Mouse (Mus musculus): ENCODE data around the gene Nfib. TPM values are rescaled to one million over a fixed set of nuclear protein-coding genes. Genes with fewer than 3 reads are reported as not detected.

Nfib gene
- total RNA-seq, 2 experiments from 2014 or later: 216 to 233 TPM

DNA sequence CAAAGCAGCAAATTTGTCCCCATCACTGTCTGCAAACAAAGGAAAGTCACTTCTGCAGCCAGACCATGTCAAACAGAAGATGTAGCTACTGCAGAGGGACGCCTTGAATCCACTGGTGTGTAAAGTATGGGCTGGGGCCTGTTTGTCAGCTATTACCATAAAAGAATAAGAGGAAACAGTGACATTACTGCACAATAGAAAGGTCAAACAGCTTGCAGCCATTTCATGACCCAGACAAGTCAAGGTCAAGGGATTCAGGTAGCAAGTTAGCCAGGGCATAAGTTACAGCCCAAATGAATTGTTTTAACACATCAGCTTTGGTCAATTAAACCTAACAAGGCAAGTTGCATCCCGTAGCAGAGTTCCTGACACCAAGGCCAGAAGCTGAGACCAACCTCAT, 215.6 kb downstream of the Nfib start:
- intact Hi-C loops (cut with DNase I): no loop called here
- DNase-seq: no peak

DNA sequence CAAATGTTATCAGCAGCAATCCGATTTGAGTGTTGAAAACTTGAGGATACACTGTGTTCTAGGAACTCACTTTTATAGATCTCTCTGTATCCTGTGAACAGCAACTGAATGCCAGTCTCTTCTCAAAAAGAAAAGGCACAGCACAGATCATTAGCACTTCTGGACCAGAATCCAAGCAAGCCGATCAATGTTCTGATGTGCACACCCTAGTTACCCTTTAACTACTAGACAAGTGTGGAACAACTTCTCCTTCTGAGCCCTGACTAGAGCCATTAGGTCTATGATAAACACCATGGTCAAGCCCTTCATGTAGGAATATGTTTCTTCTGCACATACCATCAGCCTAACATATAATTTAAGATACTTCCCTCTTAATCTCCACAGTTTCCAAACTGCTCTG, 219.6 kb downstream of the Nfib start:
- intact Hi-C loops (cut with DNase I): no loop called here
- no peak for DNase-seq

GRCm38 (mm10) chr4:82483871-82484270, 221.7 kb downstream of the Nfib start:
- intact Hi-C loops (cut with DNase I): no loop called here
- no peak for DNase-seq

- intact Hi-C loops (cut with DNase I): no loop called here
- no peak for DNase-seq
Measured at GRCm38 (mm10) chr4:82483298-82483697, 222.3 kb downstream of the Nfib start.

- DNase-seq: no peak
- intact Hi-C loops (cut with DNase I): no loop called here
Measured at GRCm38 (mm10) chr4:82480635-82481034, 224.9 kb downstream of the Nfib start.

- DNase-seq: no peak
- intact Hi-C loops (cut with DNase I): no loop called here
Measured at GRCm38 (mm10) chr4:82479394-82479793, 226.2 kb downstream of the Nfib start.

- intact Hi-C loops (cut with DNase I): no loop called here
- DNase-seq: no peak
Measured at GRCm38 (mm10) chr4:82477742-82478141, 227.8 kb downstream of the Nfib start.

DNA sequence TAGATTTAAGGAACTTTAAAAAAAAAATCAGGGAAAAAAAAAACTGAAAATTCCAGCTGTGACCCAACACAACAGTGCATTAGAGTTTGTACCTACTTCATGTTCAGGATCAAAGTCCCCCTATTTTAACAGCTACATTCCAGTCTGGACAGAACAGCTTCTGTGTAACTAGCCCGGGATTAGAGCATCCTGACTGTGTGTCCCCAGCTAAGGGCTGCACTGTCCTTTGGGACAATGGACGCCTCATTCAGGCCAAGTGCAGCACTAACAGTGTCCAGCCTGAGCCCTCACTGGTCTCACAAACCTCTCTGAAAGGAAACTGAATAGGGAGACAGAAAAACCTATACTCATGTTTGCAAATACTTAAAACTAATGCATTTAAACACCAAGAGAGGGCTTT, 229.1 kb downstream of the Nfib start:
- no peak for DNase-seq
- intact Hi-C loops (cut with DNase I): no loop called here

- intact Hi-C loops (cut with DNase I): no loop called here
- no peak for DNase-seq
Measured at GRCm38 (mm10) chr4:82474334-82474733, 231.2 kb downstream of the Nfib start.

DNA sequence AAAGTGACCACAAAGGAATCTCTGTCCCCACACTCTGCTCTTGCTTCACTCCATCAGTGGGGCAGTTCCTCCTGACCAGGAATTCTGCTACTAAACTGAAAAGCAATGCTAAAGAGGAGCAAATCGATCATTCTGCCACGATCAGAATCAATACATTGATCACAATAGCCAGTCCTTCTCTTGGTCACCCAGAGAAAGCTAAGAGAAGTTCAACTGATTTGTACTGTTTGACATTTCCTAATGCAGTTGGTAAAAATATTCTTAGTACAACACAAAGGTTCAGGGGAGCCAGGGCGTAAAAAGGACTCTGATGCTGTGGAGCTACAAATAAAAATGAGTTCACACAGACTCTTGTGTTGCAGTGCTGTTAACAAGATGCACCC, 234.6 kb downstream of the Nfib start:
- no peak for DNase-seq
- intact Hi-C loops (cut with DNase I): no loop called here

DNA sequence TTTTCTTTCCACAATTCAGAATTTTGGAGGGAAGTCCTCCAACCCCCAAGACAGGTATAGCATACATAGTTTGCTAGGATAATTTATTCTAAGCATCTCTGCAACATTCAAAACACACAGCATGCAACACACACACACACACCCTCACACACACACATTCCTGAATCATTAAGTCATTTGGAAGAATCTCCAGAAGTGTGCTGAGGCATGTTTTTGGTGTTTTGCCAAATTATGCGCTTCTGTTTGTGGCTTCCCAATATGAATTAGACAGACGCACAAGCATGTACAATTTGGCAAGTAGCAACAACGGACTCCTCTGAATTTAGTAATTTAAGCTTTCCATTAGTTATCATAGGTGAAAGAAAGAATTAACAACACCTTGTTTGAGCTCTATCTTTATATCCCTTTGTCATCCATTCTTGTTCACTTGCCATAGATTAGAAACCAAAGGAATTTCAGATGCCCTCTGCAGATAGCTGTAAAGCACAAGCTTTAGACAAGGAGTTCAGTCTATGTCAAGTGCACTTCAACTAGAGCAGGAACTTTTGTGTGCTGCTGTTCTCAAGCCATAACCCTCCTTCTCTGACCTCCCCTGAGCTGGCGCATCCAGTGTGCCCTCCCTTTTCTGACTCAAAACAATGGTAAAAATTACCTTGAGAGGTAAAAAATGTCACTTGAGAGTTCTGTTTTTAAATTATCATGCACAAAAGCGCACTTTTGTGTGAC, 235.2 kb downstream of the Nfib start:
- DNase-seq: no peak

DNA sequence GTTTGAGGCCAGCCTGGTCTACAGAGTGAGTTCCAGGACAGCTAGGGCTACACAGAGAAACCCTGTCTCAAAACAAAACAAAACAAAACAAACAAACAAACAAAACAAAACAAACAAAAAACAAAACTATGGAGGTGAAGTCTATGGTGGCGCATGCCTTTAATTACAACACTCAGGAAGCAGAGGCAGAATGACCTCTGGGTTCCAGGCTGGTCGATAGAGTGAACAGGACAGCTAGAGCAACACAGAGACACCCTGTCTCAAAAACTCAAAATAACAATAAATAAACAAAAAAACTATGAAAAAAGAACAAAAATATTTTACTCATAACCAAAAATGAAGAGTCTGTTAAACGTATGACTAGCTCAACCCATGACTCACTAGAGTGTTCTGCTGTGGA, 236.6 kb downstream of the Nfib start:
- DNase-seq: no peak
- intact Hi-C loops (cut with DNase I): no loop called here

More for the DNA sequence above, 235.2 kb downstream of the Nfib start:
- intact Hi-C loops (cut with DNase I): no loop called here

DNA sequence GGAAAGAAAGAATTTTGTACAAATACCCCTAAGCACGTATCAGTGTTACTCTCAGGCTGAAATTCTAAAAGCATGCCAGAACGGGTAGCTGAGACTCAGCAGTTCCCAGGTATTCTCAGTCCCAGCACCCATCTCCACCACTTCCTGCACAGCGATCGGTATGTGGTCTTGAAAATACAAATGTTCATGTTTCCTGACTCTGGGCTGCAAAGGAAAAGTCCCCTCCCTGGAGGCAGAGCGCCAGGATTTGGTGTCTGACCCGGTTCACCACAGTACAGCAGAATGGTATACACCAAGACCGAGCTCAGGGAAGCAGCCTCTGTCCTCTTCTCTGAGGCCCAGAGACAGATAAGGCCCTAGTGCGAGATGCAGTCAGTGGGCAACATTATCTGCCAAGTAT, 238.8 kb downstream of the Nfib start:
- no peak for DNase-seq
- intact Hi-C loops (cut with DNase I): no loop called here

DNA sequence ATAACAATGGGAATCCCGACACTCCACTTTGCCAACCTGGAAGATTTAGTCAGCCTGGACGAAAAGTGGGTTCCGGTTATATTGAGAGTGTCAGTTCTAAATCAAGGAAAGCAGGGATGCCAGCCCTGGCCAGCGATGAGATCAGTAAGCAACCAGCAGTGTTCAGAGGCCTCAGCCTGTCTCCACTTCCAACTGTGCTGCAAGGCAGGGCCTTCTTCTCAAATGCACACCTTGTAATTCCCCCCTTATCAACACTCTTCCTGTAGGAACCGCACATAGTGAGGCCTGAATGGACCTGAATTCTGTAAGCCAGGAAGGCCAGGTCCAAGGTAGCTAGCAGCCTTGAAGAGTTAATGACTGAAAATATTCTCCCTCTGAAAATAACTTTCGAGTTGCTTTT, 239.4 kb downstream of the Nfib start:
- intact Hi-C loops (cut with DNase I): no loop called here
- no peak for DNase-seq

- intact Hi-C loops (cut with DNase I): no loop called here
- DNase-seq: peak; percentile 42
Measured at GRCm38 (mm10) chr4:82464051-82464632, 241.4 kb downstream of the Nfib start.

- intact Hi-C loops (cut with DNase I): no loop called here
- DNase-seq: no peak
Measured at GRCm38 (mm10) chr4:82463189-82463715, 242.3 kb downstream of the Nfib start.

DNA sequence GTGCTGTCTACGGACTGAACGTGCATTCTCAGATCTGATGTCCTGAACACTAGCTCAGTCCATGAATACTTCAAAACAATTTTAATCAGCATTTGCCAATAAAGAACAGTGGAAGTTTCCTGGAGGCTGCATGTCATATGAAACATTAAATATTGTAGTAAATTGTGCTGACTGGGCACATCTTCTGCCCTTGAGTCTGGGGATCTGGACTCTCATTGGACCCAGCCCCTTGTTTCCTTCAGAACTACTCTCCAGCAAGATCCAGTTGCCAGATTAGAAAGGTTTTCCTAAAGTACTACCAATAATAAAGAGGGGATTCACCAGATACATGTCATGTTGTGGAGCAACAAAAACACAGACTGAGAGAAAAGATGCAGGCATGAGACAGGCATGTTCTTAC, 243.9 kb downstream of the Nfib start:
- DNase-seq: no peak
- intact Hi-C loops (cut with DNase I): no loop called here

DNA sequence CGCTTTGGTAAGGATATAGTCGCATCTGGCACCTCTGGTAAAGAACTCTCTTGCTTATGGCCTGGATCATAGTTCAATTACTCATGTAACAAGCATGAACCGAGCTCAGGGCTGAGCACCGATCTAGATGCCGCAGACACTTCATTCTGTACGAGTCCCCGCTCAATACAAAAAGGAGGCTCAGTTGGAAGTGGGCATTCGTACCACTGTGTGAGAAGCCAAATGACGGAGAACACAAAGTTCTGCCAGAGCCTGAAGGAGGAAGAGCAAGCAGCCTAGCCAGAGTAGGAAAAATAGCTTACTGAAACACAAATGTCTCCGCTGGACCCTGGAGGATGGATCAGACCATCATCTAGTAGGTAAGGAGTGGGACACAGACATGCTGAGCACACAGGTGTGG, 246.7 kb downstream of the Nfib start:
- intact Hi-C loops (cut with DNase I): no loop called here
- DNase-seq: no peak

GRCm38 (mm10) chr4:82456908-82457307, 248.6 kb downstream of the Nfib start:
- no peak for DNase-seq
- intact Hi-C loops (cut with DNase I): no loop called here

GRCm38 (mm10) chr4:82456323-82456713, 249.2 kb downstream of the Nfib start:
- intact Hi-C loops (cut with DNase I): no loop called here
- DNase-seq: no peak

DNA sequence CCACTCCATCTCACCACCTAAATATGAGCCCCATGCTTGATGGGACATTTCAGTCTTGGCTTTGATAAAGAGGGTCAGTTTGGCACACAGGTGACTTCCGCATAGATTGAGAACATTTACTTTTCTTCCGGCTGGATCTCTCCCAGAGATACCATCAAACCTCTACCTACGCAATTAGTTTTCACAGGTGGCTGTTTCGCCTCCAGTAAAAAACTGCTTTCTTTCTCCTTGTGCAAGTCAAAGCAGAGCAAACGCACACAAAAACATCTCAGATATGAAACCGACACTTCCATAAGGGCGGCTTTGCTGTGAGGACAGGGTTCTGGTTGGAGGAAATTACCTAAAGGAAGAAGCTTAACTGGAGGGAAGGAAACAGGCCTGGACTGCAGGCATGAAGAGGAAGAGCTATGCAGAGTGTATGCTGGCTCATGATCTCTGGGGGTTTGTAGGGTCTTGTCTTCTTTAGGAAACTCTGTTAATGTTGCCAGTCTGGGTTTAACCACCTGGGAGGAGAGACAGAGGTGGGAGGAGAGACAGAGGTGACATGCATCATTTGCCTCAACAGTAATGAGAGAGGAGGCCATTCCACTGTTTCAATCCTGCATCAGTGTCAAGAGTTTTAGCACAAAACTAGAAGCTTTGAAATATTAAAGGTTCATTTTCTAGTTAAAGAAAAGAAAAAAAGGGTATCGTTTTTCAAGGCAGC, 249.8 kb downstream of the Nfib start:
- no peak for DNase-seq
- intact Hi-C loops (cut with DNase I): no loop called here

DNA sequence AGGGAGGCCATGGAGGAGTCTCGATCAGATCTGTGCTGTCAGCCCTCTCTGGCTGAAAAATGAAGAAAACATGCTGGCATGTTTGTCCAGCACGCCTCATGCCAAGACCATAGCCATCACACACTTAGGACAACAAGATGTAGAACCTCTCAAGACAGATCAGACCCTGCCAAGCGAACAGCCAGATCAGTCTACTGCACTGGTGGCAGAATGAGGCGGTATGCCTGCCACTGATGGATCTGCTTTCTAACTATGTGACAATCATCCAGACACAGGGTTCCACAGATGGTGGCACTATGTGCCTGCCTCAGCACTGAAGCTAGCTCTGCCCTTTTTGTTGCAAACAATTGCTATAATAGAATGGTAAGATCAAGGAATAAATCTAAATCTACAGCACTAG, 250.6 kb downstream of the Nfib start:
- peak; percentile 19 for DNase-seq
- intact Hi-C loops (cut with DNase I): no loop called here

Measured in left cerebral cortex, postnatal 4 days (tissue).